Mouse (Mus musculus) bone marrow, adult 2 months (tissue): ENCODE data around the gene Foxo3.

Experiments used
- CTCF ChIP-seq: fragments of 200-500 bp; IDR thresholded peaks from 2 replicates; pipeline ENCODE4 v1.5.1; 2011; ENCODE audit warnings: low read length, control low read depth; ENCODE audit not compliant: control insufficient read depth, insufficient read depth
- POLR2A ChIP-seq: fragments of 200-500 bp; IDR thresholded peaks from 2 replicates; pipeline ENCODE4 v1.6.1; 2011; ENCODE audit warnings: low read depth, mild to moderate bottlenecking, control low read depth, low read length, borderline replicate concordance; ENCODE audit not compliant: control insufficient read depth

- TF ChIP-seq CTCF (no peak), POLR2A (no peak)
Measured at GRCm38 (mm10) chr10:42271454-42272230, 4.9 kb downstream of the Foxo3 start.
